Mouse (Mus musculus): ENCODE measurements around the gene Hist1h3e.

GRCm38 (mm10) chr13:23604452-23604851 is 42.3 kb upstream of the Hist1h3e start:
- TF ChIP-seq GATA1 (IDR thresholded peaks at IDR 0.05; ENCODE audit: borderline replicate concordance, low read length) (no peak), FLI1 (IDR thresholded peaks at IDR 0.05; ENCODE audit: low read length) (no peak)

Data from megakaryocyte, embryonic 14.5 days (primary cell).